Mouse (Mus musculus): ENCODE measurements around the gene Tesc.

- TF ChIP-seq POLR2A (IDR thresholded peaks at IDR 0.05; ENCODE audit: borderline replicate concordance, control insufficient read depth, low read depth, low read length) (no peak), CTCF (IDR thresholded peaks at IDR 0.05; ENCODE audit: control insufficient read depth, insufficient read depth, low read length) (no peak)
These were observed 37.8 kb upstream of the Tesc start for GRCm38 (mm10) chr5:117989773-117990172.

All from bone marrow, adult 2 months (tissue).